Mouse (Mus musculus) megakaryocyte, adult 5-6 weeks (primary cell): ENCODE measurements at regions not wholly inside any gene's neighbourhood (a gene's known extent, or its start where the extent isn't known, plus 50 kb on each side); places are given as distances from the start of the nearest gene placed in this dataset.

Experiments used
- ATAC-seq: 2 replicates; pipeline ENCODE4 v1.8.0; 2016; ENCODE audit warnings: mild to moderate bottlenecking, inconsistent platforms; ENCODE audit not compliant: poor library complexity, severe bottlenecking

GRCm38 (mm10) chr6:127252000-127252721 lies 100.2 kb upstream of the Ccnd2 start:
- ATAC-seq = no peak

- peak; percentile 96 for ATAC-seq
These were observed 101.9 kb upstream of the Ccnd2 start for GRCm38 (mm10) chr6:127253935-127254334.

- peak; percentile 51 for ATAC-seq
These were observed 112.1 kb upstream of the Ccnd2 start for GRCm38 (mm10) chr6:127263903-127264680.

- ATAC-seq = no peak
These were observed 113.2 kb upstream of the Ccnd2 start for GRCm38 (mm10) chr6:127265063-127265775.

GRCm38 (mm10) chr6:127265901-127266812 lies 114.2 kb upstream of the Ccnd2 start:
- ATAC-seq = peak; percentile 77

GRCm38 (mm10) chr6:127266813-127267165 lies 114.8 kb upstream of the Ccnd2 start:
- ATAC-seq = no peak

GRCm38 (mm10) chr6:127269021-127269420 lies 117.0 kb upstream of the Ccnd2 start:
- ATAC-seq = no peak

GRCm38 (mm10) chr6:127269525-127270044 lies 117.6 kb upstream of the Ccnd2 start:
- ATAC-seq = no peak

- no peak for ATAC-seq
These were observed 118.8 kb upstream of the Ccnd2 start for GRCm38 (mm10) chr6:127270774-127271173.

- no peak for ATAC-seq
These were observed 119.4 kb upstream of the Ccnd2 start for GRCm38 (mm10) chr6:127271418-127271817.

GRCm38 (mm10) chr6:127272630-127273029 lies 120.6 kb upstream of the Ccnd2 start:
- ATAC-seq = peak; percentile 83

GRCm38 (mm10) chr6:127274732-127275429 lies 122.9 kb upstream of the Ccnd2 start:
- no peak for ATAC-seq

- no peak for ATAC-seq
These were observed 123.4 kb upstream of the Ccnd2 start for GRCm38 (mm10) chr6:127275430-127275784.

- no peak for ATAC-seq
These were observed 124.4 kb upstream of the Ccnd2 start for GRCm38 (mm10) chr6:127276362-127276761.

- ATAC-seq = no peak
These were observed 126.4 kb upstream of the Ccnd2 start for GRCm38 (mm10) chr6:127278402-127278801.

- no peak for ATAC-seq
These were observed 132.2 kb upstream of the Ccnd2 start for GRCm38 (mm10) chr6:127284226-127284625.

GRCm38 (mm10) chr6:127286681-127287476 lies 134.9 kb upstream of the Ccnd2 start:
- ATAC-seq = no peak

GRCm38 (mm10) chr6:127288946-127289345 lies 137.0 kb upstream of the Ccnd2 start:
- no peak for ATAC-seq

GRCm38 (mm10) chr6:127291937-127292336 lies 139.9 kb upstream of the Ccnd2 start:
- no peak for ATAC-seq
